Mouse (Mus musculus): ENCODE data around the gene Paxbp1.

DNA sequence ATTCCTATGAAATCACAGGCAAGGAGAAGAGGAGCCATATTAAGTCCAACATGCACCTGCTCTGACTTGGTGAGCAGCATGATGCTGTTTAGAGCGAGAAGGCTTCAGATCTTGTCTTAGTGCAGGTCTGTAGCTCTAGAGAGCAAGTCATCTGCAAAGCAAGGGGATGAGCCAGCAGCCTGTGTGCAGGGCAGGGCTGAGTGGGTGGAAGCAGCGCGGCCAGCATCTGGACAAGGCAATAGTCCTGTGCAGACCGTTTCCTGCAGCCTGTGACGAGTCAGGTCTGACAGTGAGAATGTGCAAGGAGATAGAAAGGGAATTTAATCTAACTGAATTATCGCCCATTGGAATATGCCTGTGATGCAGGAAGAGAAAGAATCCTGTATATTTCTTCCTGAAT lies 73.3 kb downstream of the Paxbp1 start:
- TF ChIP-seq TAL1 (IDR thresholded peaks at IDR 0.05; ENCODE audit: low read length) (no peak), GATA1 (IDR thresholded peaks at IDR 0.05; ENCODE audit: low read length) (no peak)
